Mouse (Mus musculus) frontal cortex, postnatal 10 days (tissue): ENCODE data around the gene Ifitm3.

Experiments
- DNase-seq, 2 experiments: peaks; one replicate each; pipeline ENCODE4 v3.0.0; 2022; ENCODE audit warnings: low spot score in 2 of 2, mixed read lengths in 1 of 2

Ifitm3 gene

GRCm38 (mm10) chr7:140962733-140963132 lies 47.8 kb downstream of the Ifitm3 start:
- DNase-seq, result no peak

DNA sequence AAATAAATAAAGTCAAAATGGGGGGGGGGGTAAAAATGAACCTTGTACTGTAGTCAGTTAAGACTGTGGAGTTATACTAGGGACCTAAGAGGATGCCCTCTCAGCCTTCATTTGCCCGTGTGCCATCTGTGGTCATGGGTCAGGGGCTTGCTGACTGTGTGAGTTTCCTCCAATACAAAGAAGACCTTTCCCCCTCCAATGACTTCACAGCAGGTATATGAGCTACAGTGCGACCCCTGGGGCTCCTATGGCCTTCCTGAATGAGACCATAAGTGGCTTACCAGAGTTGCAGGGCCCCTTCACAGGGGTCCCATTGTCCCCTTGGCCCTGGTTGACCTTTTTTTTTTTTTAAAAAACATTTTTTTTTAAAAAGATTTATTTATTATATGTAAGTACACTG lies 49.2 kb downstream of the Ifitm3 start:
- DNase-seq, result no peak

DNA sequence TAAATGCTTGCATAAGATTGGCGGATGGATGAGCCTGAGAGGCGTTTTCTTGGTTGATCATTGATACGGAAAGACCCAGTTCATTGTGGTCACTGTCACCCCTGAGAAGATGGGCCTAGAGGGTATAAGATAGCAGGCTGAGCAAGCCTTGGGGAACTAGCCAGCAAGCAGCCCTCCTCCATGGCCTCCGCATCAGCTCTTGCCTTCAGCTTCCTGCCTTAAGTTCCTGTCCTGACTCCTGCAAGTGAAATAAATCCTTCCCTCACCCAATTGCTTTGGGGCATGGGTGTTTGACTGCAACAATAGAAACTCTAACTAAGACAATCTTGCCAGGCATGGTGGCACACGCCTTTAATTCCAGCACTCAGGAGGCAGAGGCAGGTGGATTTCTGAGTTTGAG lies 50.5 kb downstream of the Ifitm3 start:
- no peak for DNase-seq
